25 mouse cellular contexts compared by ENCODE assay signal in the genomic region with DNA sequence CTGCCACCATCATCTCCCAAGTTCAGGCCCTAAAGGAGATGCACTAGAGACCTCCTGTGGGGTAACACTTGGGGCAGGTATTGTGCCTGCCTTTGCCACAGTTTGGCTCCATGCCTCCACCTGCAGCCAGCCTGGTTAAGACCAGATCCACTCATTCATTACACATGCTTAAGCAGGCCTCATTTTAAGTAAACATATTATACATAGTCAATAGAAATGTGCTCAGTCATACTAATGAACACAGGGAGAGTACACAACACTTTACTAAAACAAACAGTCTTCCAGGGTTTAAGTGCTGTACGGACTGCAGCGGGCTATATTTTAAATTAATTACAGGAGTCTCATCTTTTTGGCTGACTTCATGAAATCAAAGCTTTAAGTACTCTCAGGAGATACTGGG. TPM values are rescaled to one million over a fixed set of nuclear protein-coding genes. Genes with fewer than 3 reads are reported as not detected.
DNase-seq lines count a peak whose midpoint lies in the region; ATAC-seq and TF ChIP-seq lines count a peak whose summit lies in the region.
"Had no signal": no experiment of that assay in that cellular context is flagged by ENCODE, and none has a peak within 500 bp of the region (broad histone marks: within the 10 kb centered on the region; RNA-seq: fewer than 3 reads in every experiment).

No protein-coding gene starts in this region.

- H3K27ac ChIP-seq in liver, embryonic 12.5 days, result 0 out of 2 replicates have a peak overlapping the region, but pooled peaks have one; percentile 18
- no peak overlapping the region for H3K27ac ChIP-seq in liver, embryonic 11.5 days (ENCODE audit: low read depth, low read length)
- no peak overlapping the region for H3K27ac ChIP-seq in lung, postnatal 0 days (ENCODE audit: low read length)
- no peak overlapping the region for H3K27ac ChIP-seq in stomach, embryonic 16.5 days (ENCODE audit: low read length)
- H3K27ac ChIP-seq: embryonic facial prominence, embryonic 12.5 days; embryonic facial prominence, embryonic 15.5 days; forebrain, embryonic 15.5 days; heart, embryonic 15.5 days; hindbrain, embryonic 15.5 days had no signal

- peaks cover 63% of the 10 kb centered on the region for H3K36me3 ChIP-seq in liver, embryonic 12.5 days
- peaks cover under 1% of the 10 kb centered on the region; the same call in 1 of the 2 replicates for H3K36me3 ChIP-seq in liver, embryonic 11.5 days (ENCODE audit: control insufficient read depth, insufficient read depth, low read length)
- H3K36me3 ChIP-seq in lung, postnatal 0 days (ENCODE audit: insufficient read depth, low read length), result peaks cover 8% of the 10 kb centered on the region; the same call in 1 of the 2 replicates
- H3K36me3 ChIP-seq in stomach, embryonic 16.5 days (ENCODE audit: control insufficient read depth, insufficient read depth, low read length), result peaks cover under 1% of the 10 kb centered on the region; the same call in 1 of the 2 replicates

- no peak overlapping the region for H3K9ac ChIP-seq in liver, embryonic 12.5 days
- no peak overlapping the region for H3K9ac ChIP-seq in liver, embryonic 11.5 days (ENCODE audit: low read depth, low read length)
- H3K9ac ChIP-seq in lung, postnatal 0 days (replicated peaks; ENCODE audit: low read depth), result no peak overlapping the region
- H3K9ac ChIP-seq in stomach, embryonic 16.5 days (ENCODE audit: low read length), result no peak overlapping the region
- H3K9ac ChIP-seq: embryonic facial prominence, embryonic 12.5 days; embryonic facial prominence, embryonic 15.5 days; forebrain, embryonic 15.5 days; heart, embryonic 12.5 days; heart, embryonic 15.5 days; hindbrain, embryonic 15.5 days had no signal

- H3K4me1 ChIP-seq in liver, embryonic 12.5 days, result peaks cover 28% of the 10 kb centered on the region
- peaks cover 3% of the 10 kb centered on the region; the same call in 1 of the 2 replicates for H3K4me1 ChIP-seq in liver, embryonic 11.5 days (replicated peaks; ENCODE audit: control insufficient read depth, insufficient read depth, low read length)
- H3K4me1 ChIP-seq in lung, postnatal 0 days (ENCODE audit: insufficient read depth, low read depth, low read length), result no peaks in the 10 kb centered on the region
- no peaks in the 10 kb centered on the region for H3K4me1 ChIP-seq in stomach, embryonic 16.5 days (ENCODE audit: control insufficient read depth, insufficient read depth, low read length)
- H3K4me1 ChIP-seq: forebrain, embryonic 15.5 days; heart, embryonic 15.5 days had no signal

- H3K9me3 ChIP-seq in liver, embryonic 12.5 days (replicated peaks), result no peaks in the 10 kb centered on the region
- no peaks in the 10 kb centered on the region for H3K9me3 ChIP-seq in liver, embryonic 11.5 days (ENCODE audit: control insufficient read depth, low read length)
- H3K9me3 ChIP-seq in lung, postnatal 0 days (ENCODE audit: low read length), result no peaks in the 10 kb centered on the region
- no peaks in the 10 kb centered on the region for H3K9me3 ChIP-seq in stomach, embryonic 16.5 days (replicated peaks; ENCODE audit: control insufficient read depth, low read length)
- H3K9me3 ChIP-seq: embryonic facial prominence, embryonic 12.5 days; embryonic facial prominence, embryonic 15.5 days; forebrain, embryonic 15.5 days; G1E; heart, embryonic 12.5 days; heart, embryonic 15.5 days; hindbrain, embryonic 15.5 days had no signal

- TF ChIP-seq CTCF in lung, postnatal 0 days (IDR thresholded peaks at IDR 0.05), result no peak

- H3K27me3 ChIP-seq in liver, embryonic 12.5 days (replicated peaks), result no peaks in the 10 kb centered on the region
- H3K27me3 ChIP-seq in liver, embryonic 11.5 days (replicated peaks; ENCODE audit: control insufficient read depth, insufficient read depth, low read length), result no peaks in the 10 kb centered on the region
- no peaks in the 10 kb centered on the region for H3K27me3 ChIP-seq in lung, postnatal 0 days (replicated peaks; ENCODE audit: insufficient read depth, low read length)
- no peaks in the 10 kb centered on the region for H3K27me3 ChIP-seq in stomach, embryonic 16.5 days (ENCODE audit: control insufficient read depth, insufficient read depth, low read length)
- H3K27me3 ChIP-seq: CH12.LX; embryonic facial prominence, embryonic 12.5 days; embryonic facial prominence, embryonic 15.5 days; forebrain, embryonic 15.5 days; heart, embryonic 15.5 days; hindbrain, embryonic 15.5 days; Patski had no signal

- 93% methylated on average over 2 of the region's 2 CpGs for WGBS in liver, embryonic 12.5 days (ENCODE audit: insufficient replicate concordance)
- 91% methylated on average over 2 of the region's 2 CpGs for WGBS in liver, embryonic 11.5 days
- 52% methylated on average over 2 of the region's 2 CpGs for WGBS in lung, postnatal 0 days
- WGBS in stomach, embryonic 16.5 days, result 55% methylated on average over 2 of the region's 2 CpGs

- DNase-seq in liver, embryonic 11.5 days (ENCODE audit: low spot score), result no peak
- DNase-seq in lung, postnatal 0 days (ENCODE audit: low spot score), result no peak
- DNase-seq in lung, postnatal 36 days, result no peak
- no peak for DNase-seq in embryo, embryonic 9.5 days (ENCODE audit: extremely low spot score)
- DNase-seq: adrenal gland, postnatal 10 days; adrenal gland, postnatal 36 days; B cell, adult 2 months; cerebellum, adult 18-20 months; cerebellum, adult 9-10 months; cerebellum, postnatal 14 days; gastrocnemius, postnatal 25 days; heart, adult 18-20 months; heart, postnatal 10 days; heart, postnatal 4 days had no signal

- no peak for ATAC-seq in liver, embryonic 12.5 days
- no peak for ATAC-seq in liver, embryonic 11.5 days (replicated peaks; ENCODE audit: low FRiP score)
- ATAC-seq in lung, postnatal 0 days, result peak; percentile 55
- ATAC-seq in stomach, embryonic 16.5 days (ENCODE audit: insufficient read depth, low FRiP score), result peak; percentile 47
- ATAC-seq: forebrain, embryonic 15.5 days; Patski had no signal

- no peak for TF ChIP-seq EP300 in lung, postnatal 0 days (IDR thresholded peaks at IDR 0.05)

- H3K4me2 ChIP-seq in liver, embryonic 12.5 days, result no peak overlapping the region
- H3K4me2 ChIP-seq in liver, embryonic 11.5 days, result no peak overlapping the region
- H3K4me2 ChIP-seq in lung, postnatal 0 days (replicated peaks; ENCODE audit: low read depth, low read length), result no peak overlapping the region
- no peak overlapping the region for H3K4me2 ChIP-seq in stomach, embryonic 16.5 days (ENCODE audit: low read depth, low read length)
- H3K4me2 ChIP-seq: embryonic facial prominence, embryonic 12.5 days; embryonic facial prominence, embryonic 15.5 days; forebrain, embryonic 15.5 days; heart, embryonic 12.5 days; heart, embryonic 15.5 days; hindbrain, embryonic 15.5 days had no signal

- H3K4me3 ChIP-seq in liver, embryonic 12.5 days, result no peak overlapping the region
- no peak overlapping the region for H3K4me3 ChIP-seq in liver, embryonic 11.5 days (ENCODE audit: low read depth, low read length)
- H3K4me3 ChIP-seq in lung, postnatal 0 days (ENCODE audit: low read depth, low read length), result no peak overlapping the region
- H3K4me3 ChIP-seq in stomach, embryonic 16.5 days (replicated peaks; ENCODE audit: low read length), result no peak overlapping the region
- H3K4me3 ChIP-seq: embryonic facial prominence, embryonic 12.5 days; embryonic facial prominence, embryonic 15.5 days; forebrain, embryonic 15.5 days; heart, embryonic 12.5 days; heart, embryonic 15.5 days; hindbrain, embryonic 15.5 days had no signal

RNA-seq across cellular contexts. Expression of gene Mvb12b, which starts 57.9 kb away (rescaled TPM):
- 21.3 and 21.6 TPM in 2 replicates for polyA plus RNA-seq in liver, embryonic 12.5 days (2016; fragmentation: Nextera tagmentation; extraction: Ambion mirVana)
- polyA plus RNA-seq in liver, embryonic 11.5 days (2014; fragmentation: Nextera tagmentation; extraction: Ambion mirVana), result 17.7 and 18.3 TPM in 2 replicates
- 21.3 and 24.5 TPM in 2 replicates for polyA plus RNA-seq in lung, postnatal 0 days (2015; fragmentation: Nextera tagmentation; extraction: Ambion mirVana)
- 8.5 and 11.9 TPM in 2 replicates for polyA plus RNA-seq in stomach, embryonic 16.5 days (2015; fragmentation: Nextera tagmentation; extraction: Ambion mirVana)

Comparison
In these comparisons a context has a peak if more than half of its experiments do, and no peak if none do; other contexts are left out.
1. ATAC-seq: peak in lung, postnatal 0 days (single experiment) and stomach, embryonic 16.5 days (single experiment); none in liver, embryonic 12.5 days (single experiment) and liver, embryonic 11.5 days (single experiment).